Mouse (Mus musculus): ENCODE results near the gene Slc2a2. TPM values are rescaled to one million over a fixed set of nuclear protein-coding genes. Genes with fewer than 3 reads are reported as not detected.
"Not testable (repeated sequence)": the region's sequence is repeated elsewhere in the genome, so short reads cannot be mapped to it uniquely, and the experiment has no call there.

The Slc2a2 gene
- polyA plus RNA-seq, 1 experiment from 2014 or later, result 106 TPM

- Histone ChIP-seq H3K4me2 (replicated peaks; ENCODE audit: low read depth) (no peak overlapping the region), H3K27ac (ENCODE audit: low read depth, low read length) (no peak overlapping the region), H3K9me3 (ENCODE audit: control insufficient read depth) (no peaks in the 10 kb centered on the region), H3K4me3 (ENCODE audit: low read depth, low read length) (no peak overlapping the region), H3K9ac (ENCODE audit: low read depth, low read length) (no peak overlapping the region), H3K4me1 (replicated peaks; ENCODE audit: control insufficient read depth, insufficient read depth, low read length) (no peaks in the 10 kb centered on the region), H3K36me3 (ENCODE audit: control insufficient read depth, insufficient read depth) (no peaks in the 10 kb centered on the region), H3K27me3 (replicated peaks; ENCODE audit: control insufficient read depth, insufficient read depth, low read length) (no peaks in the 10 kb centered on the region)
- TF ChIP-seq CTCF (IDR thresholded peaks at IDR 0.05; ENCODE audit: low read depth), result no peak
- 72% methylated on average over 8 of the region's 8 CpGs for WGBS
- ATAC-seq, result no peak
Measured at GRCm38 (mm10) chr3:28761225-28761789, 63.6 kb downstream of the Slc2a2 start.

- 84% methylated on average over 4 of the region's 4 CpGs for WGBS
- no peak for ATAC-seq
- Histone ChIP-seq H3K27me3 (replicated peaks; ENCODE audit: control insufficient read depth, insufficient read depth, low read length) (no peaks in the 10 kb centered on the region), H3K36me3 (ENCODE audit: control insufficient read depth, insufficient read depth) (no peaks in the 10 kb centered on the region), H3K4me1 (replicated peaks; ENCODE audit: control insufficient read depth, insufficient read depth, low read length) (no peaks in the 10 kb centered on the region), H3K4me3 (ENCODE audit: low read depth, low read length) (no peak overlapping the region), H3K4me2 (replicated peaks; ENCODE audit: low read depth) (no peak overlapping the region), H3K9ac (ENCODE audit: low read depth, low read length) (no peak overlapping the region), H3K9me3 (ENCODE audit: control insufficient read depth) (no peaks in the 10 kb centered on the region), H3K27ac (ENCODE audit: low read depth, low read length) (no peak overlapping the region)
- TF ChIP-seq CTCF (IDR thresholded peaks at IDR 0.05; ENCODE audit: low read depth), result no peak
Measured at GRCm38 (mm10) chr3:28766935-28767334, 69.2 kb downstream of the Slc2a2 start.

GRCm38 (mm10) chr3:28768222-28768621 is 70.5 kb downstream of the Slc2a2 start:
- no peak overlapping the region for H3K27ac ChIP-seq (ENCODE audit: low read depth, low read length)
- no peaks in the 10 kb centered on the region for H3K4me1 ChIP-seq (replicated peaks; ENCODE audit: control insufficient read depth, insufficient read depth, low read length)
- WGBS, result 74% methylated on average over 3 of the region's 3 CpGs
- TF ChIP-seq CTCF (IDR thresholded peaks at IDR 0.05; ENCODE audit: low read depth), result no peak
- no peaks in the 10 kb centered on the region for H3K27me3 ChIP-seq (replicated peaks; ENCODE audit: control insufficient read depth, insufficient read depth, low read length)
- H3K36me3 ChIP-seq (ENCODE audit: control insufficient read depth, insufficient read depth), result no peaks in the 10 kb centered on the region
- H3K9ac ChIP-seq (ENCODE audit: low read depth, low read length), result no peak overlapping the region
- H3K4me3 ChIP-seq (ENCODE audit: low read depth, low read length), result no peak overlapping the region
- H3K4me2 ChIP-seq (replicated peaks; ENCODE audit: low read depth), result no peak overlapping the region
- no peaks in the 10 kb centered on the region for H3K9me3 ChIP-seq (ENCODE audit: control insufficient read depth)
- no peak for ATAC-seq

GRCm38 (mm10) chr3:28772919-28773318 is 75.2 kb downstream of the Slc2a2 start:
- H3K4me1 ChIP-seq (replicated peaks; ENCODE audit: control insufficient read depth, insufficient read depth, low read length); H3K9me3 ChIP-seq (ENCODE audit: control insufficient read depth); H3K4me3 ChIP-seq (ENCODE audit: low read depth, low read length); H3K27ac ChIP-seq (ENCODE audit: low read depth, low read length); H3K27me3 ChIP-seq (replicated peaks; ENCODE audit: control insufficient read depth, insufficient read depth, low read length); H3K9ac ChIP-seq (ENCODE audit: low read depth, low read length); H3K36me3 ChIP-seq (ENCODE audit: control insufficient read depth, insufficient read depth); H3K4me2 ChIP-seq (replicated peaks; ENCODE audit: low read depth); ATAC-seq: not testable (repeated sequence)
- TF ChIP-seq CTCF (IDR thresholded peaks at IDR 0.05; ENCODE audit: low read depth), result peak; percentile 12; the same call in 1 of the 2 replicates
- WGBS, result 66% methylated on average over 4 of the region's 4 CpGs

- ATAC-seq, result no peak
- Histone ChIP-seq H3K27me3 (replicated peaks; ENCODE audit: control insufficient read depth, insufficient read depth, low read length) (no peaks in the 10 kb centered on the region), H3K9me3 (ENCODE audit: control insufficient read depth) (no peaks in the 10 kb centered on the region), H3K9ac (ENCODE audit: low read depth, low read length) (no peak overlapping the region), H3K4me3 (ENCODE audit: low read depth, low read length) (no peak overlapping the region), H3K4me1 (replicated peaks; ENCODE audit: control insufficient read depth, insufficient read depth, low read length) (no peaks in the 10 kb centered on the region), H3K4me2 (replicated peaks; ENCODE audit: low read depth) (no peak overlapping the region), H3K27ac (ENCODE audit: low read depth, low read length) (no peak overlapping the region), H3K36me3 (ENCODE audit: control insufficient read depth, insufficient read depth) (no peaks in the 10 kb centered on the region)
- 87% methylated on average over 7 of the region's 7 CpGs for WGBS
- no peak for TF ChIP-seq CTCF (IDR thresholded peaks at IDR 0.05; ENCODE audit: low read depth)
Measured at GRCm38 (mm10) chr3:28775361-28775760, 77.7 kb downstream of the Slc2a2 start.

- no peak overlapping the region for H3K9ac ChIP-seq (ENCODE audit: low read depth, low read length)
- H3K27ac ChIP-seq (ENCODE audit: low read depth, low read length), result no peak overlapping the region
- H3K27me3 ChIP-seq (replicated peaks; ENCODE audit: control insufficient read depth, insufficient read depth, low read length), result no peaks in the 10 kb centered on the region
- no peaks in the 10 kb centered on the region for H3K36me3 ChIP-seq (ENCODE audit: control insufficient read depth, insufficient read depth)
- no peak for ATAC-seq
- no peak overlapping the region for H3K4me2 ChIP-seq (replicated peaks; ENCODE audit: low read depth)
- H3K4me3 ChIP-seq (ENCODE audit: low read depth, low read length), result no peak overlapping the region
- no peak for TF ChIP-seq CTCF (IDR thresholded peaks at IDR 0.05; ENCODE audit: low read depth)
- no peaks in the 10 kb centered on the region for H3K4me1 ChIP-seq (replicated peaks; ENCODE audit: control insufficient read depth, insufficient read depth, low read length)
- no peaks in the 10 kb centered on the region for H3K9me3 ChIP-seq (ENCODE audit: control insufficient read depth)
- 38% methylated on average over 1 of the region's 1 CpGs for WGBS
Measured at GRCm38 (mm10) chr3:28775958-28776357, 78.3 kb downstream of the Slc2a2 start.

GRCm38 (mm10) chr3:28776491-28776890 is 78.8 kb downstream of the Slc2a2 start:
- Histone ChIP-seq H3K9me3 (ENCODE audit: control insufficient read depth) (no peaks in the 10 kb centered on the region), H3K4me2 (replicated peaks; ENCODE audit: low read depth) (no peak overlapping the region), H3K9ac (ENCODE audit: low read depth, low read length) (no peak overlapping the region), H3K4me1 (replicated peaks; ENCODE audit: control insufficient read depth, insufficient read depth, low read length) (no peaks in the 10 kb centered on the region; the same call in 1 of the 2 replicates), H3K27ac (ENCODE audit: low read depth, low read length) (no peak overlapping the region), H3K4me3 (ENCODE audit: low read depth, low read length) (no peak overlapping the region), H3K27me3 (replicated peaks; ENCODE audit: control insufficient read depth, insufficient read depth, low read length) (no peaks in the 10 kb centered on the region), H3K36me3 (ENCODE audit: control insufficient read depth, insufficient read depth) (no peaks in the 10 kb centered on the region)
- ATAC-seq, result no peak
- 68% methylated on average over 1 of the region's 1 CpGs for WGBS
- TF ChIP-seq CTCF (IDR thresholded peaks at IDR 0.05; ENCODE audit: low read depth), result no peak

Data from intestine, postnatal 0 days (tissue).